Mouse (Mus musculus) lung, adult 2 months (tissue): ENCODE data around the gene Golph3. TPM values are rescaled to one million over a fixed set of nuclear protein-coding genes. Genes with fewer than 3 reads are reported as not detected.
A peak's percentile ranks its signal among the peaks of the same experiment; 100 is the strongest.
"Not testable (repeated sequence)": the region's sequence is repeated elsewhere in the genome, so short reads cannot be mapped to it uniquely, and the experiment has no call there.

Experiments used
- DNase-seq: peaks from one replicate; pipeline ENCODE4 v3.0.0; 2022
- H3K4me1 ChIP-seq: fragments of 200-500 bp; 2 replicates; pipeline ENCODE4 v1.6.1; 2011; ENCODE audit warnings: low read length; ENCODE audit not compliant: control insufficient read depth, insufficient read depth
- H3K4me3 ChIP-seq: fragments of 200-500 bp; replicated peaks from 2 replicates; pipeline ENCODE3; 2011; ENCODE audit warnings: low read depth, mild to moderate bottlenecking, control low read depth, low read length; ENCODE audit errors: extremely low read depth
- CTCF ChIP-seq: fragments of 200-500 bp; IDR thresholded peaks from 2 replicates; pipeline ENCODE4 v1.5.1; 2011; ENCODE audit warnings: mild to moderate bottlenecking, low read length, control low read depth; ENCODE audit not compliant: insufficient read depth
- POLR2A ChIP-seq: fragments of 200-500 bp; IDR thresholded peaks from 2 replicates; pipeline ENCODE4 v1.6.1; 2011; ENCODE audit warnings: low read depth, mild to moderate bottlenecking, control low read depth, low read length, borderline replicate concordance; ENCODE audit errors: extremely low read depth
- WGBS: fragments of 180-500 bp; shearing (Covaris S2); methylation state at CpG from one replicate; pipeline ENCODE4 v1.1.7; 2018; 5-methylcytosine and 5-hydroxymethylcytosine counted together
- polyA plus RNA-seq: library from polyadenylated mRNA; depleted of rRNA; stranded (reverse); fragments of >200 nt; gene quantifications from 2 replicates; pipeline ENCODE4 v1.2.3, GENCODE M21; 2012

Golph3 gene
- polyA plus RNA-seq, 1 experiment, result 92.4 TPM

DNA sequence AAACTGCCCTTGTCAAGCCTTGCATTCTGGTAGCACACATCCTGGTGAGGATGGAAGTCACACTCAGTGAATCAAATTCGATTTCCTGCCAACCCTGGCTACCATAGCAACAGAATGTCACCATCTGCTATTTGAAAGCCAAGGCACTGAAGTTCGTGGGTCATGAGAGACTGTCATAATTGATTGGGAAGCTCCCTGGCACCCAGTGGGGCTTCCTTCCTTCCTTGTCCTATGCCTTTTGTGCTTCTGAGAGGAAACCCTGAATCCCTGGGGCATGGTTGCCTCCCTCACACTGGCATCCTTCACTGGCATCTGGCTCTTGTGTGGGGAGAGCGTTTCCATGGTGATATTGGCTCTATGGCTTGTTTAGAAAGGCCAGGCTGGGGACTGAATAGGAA, 44.8 kb downstream of the Golph3 start:
- no peak overlapping the region for H3K4me3 ChIP-seq
- 30% methylated on average over 3 of the region's 3 CpGs for WGBS
- peaks cover 6% of the 10 kb centered on the region; the same call in 1 of the 2 replicates for H3K4me1 ChIP-seq
- DNase-seq, result no peak
- TF ChIP-seq CTCF, result no peak
- TF ChIP-seq POLR2A, result no peak

DNA sequence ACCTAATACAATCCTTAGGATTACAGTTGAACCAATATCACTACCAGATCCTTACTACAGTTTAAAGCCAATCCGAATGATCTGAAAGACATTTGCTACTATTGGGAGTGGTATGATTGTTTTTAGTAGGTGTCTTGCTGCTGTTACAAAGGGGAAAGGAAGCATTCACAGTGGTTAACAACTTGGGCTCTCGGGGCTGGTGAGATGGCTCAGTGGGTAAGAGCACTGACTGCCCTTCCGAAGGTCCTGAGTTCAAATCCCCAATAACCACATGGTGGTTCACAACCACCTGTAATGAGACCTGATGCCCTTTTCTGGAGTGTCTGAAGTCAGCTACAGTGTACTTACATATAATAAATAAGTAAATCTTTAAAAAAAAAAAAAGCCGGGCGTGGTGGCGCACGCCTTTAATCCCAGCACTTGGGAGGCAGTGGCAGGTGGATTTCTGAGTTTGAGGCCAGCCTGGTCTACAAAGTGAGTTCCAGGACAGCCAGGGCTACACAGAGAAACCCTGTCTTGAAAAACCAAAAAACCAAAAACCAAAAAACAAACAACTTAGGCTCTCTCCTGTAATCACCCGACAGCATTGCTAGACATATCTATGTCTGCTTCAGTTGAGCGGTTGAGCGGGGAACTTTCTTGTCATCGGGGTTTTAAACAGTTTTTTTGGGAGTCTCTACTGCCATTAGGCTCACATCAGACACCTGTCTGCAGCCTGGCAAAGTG, 45.5 kb downstream of the Golph3 start:
- not testable (repeated sequence) for H3K4me1 ChIP-seq, H3K4me3 ChIP-seq
- WGBS, result 94% methylated on average over 11 of the region's 11 CpGs

DNA sequence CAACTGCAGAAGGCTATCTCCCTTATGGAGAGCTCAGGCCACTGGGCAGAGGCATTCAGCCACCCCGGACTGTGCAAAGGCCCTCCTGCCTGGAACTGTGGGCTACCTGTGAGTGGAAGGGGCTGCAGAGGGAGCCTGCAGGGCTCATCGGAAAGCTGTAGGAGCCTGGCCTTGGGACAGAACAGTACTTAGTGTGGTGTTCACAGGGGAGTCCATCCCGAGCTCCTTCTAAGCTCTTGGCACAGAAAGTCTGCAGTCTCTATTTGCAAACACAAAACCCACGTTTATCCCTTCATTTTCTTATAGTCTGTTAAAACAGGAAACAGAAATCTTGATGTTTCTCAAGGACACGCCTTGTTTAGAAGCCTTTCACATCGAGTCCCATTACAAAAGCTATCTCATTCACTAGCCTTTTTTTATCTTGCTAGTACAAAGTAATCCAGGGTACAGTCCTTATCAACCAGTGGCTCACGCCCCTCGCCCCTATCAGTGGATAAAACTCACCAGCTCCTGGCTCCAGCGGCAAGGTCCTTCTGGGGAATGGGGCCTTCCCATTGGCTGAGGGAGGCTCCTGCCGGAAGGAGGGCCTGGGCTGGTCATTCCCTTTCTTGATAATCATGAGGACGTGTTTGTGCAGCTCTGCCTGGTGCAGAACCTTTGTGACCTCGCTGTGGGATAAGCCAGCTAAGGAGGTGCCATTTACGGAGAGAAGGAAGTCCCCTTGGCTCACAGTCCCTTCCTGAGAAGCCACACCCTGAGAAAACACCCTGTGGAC, 46.2 kb downstream of the Golph3 start:
- no peak overlapping the region for H3K4me3 ChIP-seq
- WGBS, result 35% methylated on average over 13 of the region's 13 CpGs
- H3K4me1 ChIP-seq, result peaks cover 10% of the 10 kb centered on the region
- DNase-seq, result peak; percentile 31
- TF ChIP-seq CTCF (no peak), POLR2A (no peak)

More for the DNA sequence above, 45.5 kb downstream of the Golph3 start:
- not testable (repeated sequence) for DNase-seq

DNA sequence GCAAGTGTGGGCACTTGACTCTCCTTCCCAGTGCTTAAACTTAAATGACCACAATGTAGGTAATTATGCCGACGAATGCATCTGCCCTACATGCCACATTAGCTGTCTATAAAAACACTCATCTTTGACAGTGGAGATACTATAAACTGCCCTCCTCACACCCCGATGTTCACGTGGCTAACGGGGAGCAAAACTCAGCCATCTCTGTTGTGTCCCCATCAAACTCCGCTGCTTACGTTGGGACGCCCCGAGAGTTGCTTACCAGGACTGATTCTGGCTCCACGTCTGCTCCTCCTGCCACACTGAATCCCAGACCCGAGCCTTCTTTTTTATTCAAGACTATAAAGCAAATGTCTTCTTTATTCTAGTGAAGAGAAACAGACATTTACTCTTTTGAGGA, 47.1 kb downstream of the Golph3 start:
- H3K4me3 ChIP-seq, result no peak overlapping the region
- no peak for DNase-seq
- 80% methylated on average over 11 of the region's 11 CpGs for WGBS
- no peak for TF ChIP-seq POLR2A
- no peak for TF ChIP-seq CTCF
- H3K4me1 ChIP-seq, result peaks cover 10% of the 10 kb centered on the region

DNA sequence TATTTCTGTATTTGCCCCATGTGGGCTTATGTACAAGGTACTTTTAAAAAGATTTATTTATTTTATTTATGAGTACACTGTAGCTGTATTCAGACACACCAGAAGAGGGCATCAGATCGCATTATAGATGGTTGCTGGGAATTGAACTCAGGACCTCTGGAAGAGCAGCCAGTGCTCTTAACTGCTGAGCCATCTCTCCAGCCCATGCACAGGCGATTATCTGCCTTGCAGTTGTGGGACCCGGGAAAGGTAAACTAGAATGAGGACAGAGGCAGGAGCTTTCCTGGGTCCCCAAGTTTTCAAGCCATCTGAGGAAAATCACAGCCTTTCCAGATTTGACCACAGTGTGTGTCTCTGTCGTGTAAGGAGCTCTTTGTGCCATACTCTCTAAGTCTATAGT, 47.6 kb downstream of the Golph3 start:
- Histone ChIP-seq H3K4me1 (peaks cover 10% of the 10 kb centered on the region), H3K4me3 (no peak overlapping the region)
- TF ChIP-seq POLR2A (no peak), CTCF (no peak)
- WGBS, result 93% methylated on average over 4 of the region's 4 CpGs
- DNase-seq, result no peak

DNA sequence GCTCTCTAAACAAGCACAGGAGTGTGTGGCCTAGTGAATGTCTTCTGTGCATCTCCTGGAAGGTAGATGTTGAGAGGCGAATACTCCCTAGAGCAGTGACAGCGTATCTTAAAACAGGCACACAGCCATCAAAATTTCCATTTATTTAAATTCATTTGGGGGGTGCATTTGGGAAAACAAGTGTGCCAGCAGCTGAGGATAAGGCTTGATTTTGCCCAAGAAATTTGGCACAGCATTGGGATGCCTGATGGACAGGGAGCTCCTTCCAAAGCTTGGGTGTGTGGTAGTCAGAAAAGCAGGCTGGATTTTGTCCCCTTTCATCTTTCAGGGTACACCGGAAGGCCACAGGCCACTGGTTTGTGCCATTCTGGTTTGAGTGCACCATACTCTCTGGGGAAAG, 48.8 kb downstream of the Golph3 start:
- 96% methylated on average over 3 of the region's 3 CpGs for WGBS
- no peak for DNase-seq
- Histone ChIP-seq H3K4me3 (no peak overlapping the region), H3K4me1 (peaks cover 13% of the 10 kb centered on the region)
- TF ChIP-seq CTCF, result no peak
- no peak for TF ChIP-seq POLR2A

DNA sequence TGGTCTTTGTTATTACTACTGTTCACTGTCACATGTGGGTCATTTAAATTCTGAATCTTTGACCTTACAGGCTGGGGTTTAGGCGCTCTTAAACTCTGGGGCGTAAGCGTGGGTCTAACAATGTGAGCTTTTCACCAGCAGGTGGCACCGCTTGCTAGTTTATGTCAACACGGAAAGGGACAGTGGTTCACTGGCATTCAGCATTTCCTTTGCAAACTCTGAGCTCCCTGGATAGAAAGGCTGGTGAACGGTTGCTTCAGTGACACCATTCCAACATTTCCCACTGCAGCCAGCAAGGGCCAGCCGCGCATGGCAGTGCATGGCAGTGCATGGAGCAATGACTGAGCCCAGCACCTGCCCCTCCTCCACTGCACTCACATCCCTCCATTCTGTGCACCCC, 49.9 kb downstream of the Golph3 start:
- no peak overlapping the region for H3K4me3 ChIP-seq
- TF ChIP-seq POLR2A (no peak), CTCF (peak; percentile 84)
- peak; percentile 46 for DNase-seq
- peaks cover 20% of the 10 kb centered on the region for H3K4me1 ChIP-seq
- WGBS, result 6% methylated on average over 8 of the region's 8 CpGs

DNA sequence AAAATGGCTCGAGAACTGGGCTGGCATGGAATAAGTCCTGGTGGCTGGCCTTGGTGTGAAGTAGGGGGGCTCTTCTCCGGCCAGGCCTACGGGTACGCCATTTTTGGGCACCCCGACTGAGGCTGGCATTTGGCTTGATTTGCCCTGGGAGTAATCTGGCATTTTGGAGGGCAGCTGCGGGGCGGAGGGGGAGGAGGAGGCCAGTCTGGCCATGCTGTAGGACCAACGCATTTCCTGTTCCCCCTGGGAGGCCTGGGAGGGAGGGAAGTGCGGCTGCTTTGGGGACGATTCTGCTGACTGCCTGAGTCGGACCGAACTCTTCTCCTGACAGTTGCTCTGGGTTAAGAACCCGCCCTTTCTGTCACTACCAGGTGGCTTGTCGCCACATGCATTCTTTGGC, 52.2 kb downstream of the Golph3 start:
- Histone ChIP-seq H3K4me1 (peaks cover 17% of the 10 kb centered on the region), H3K4me3 (no peak overlapping the region)
- no peak for DNase-seq
- 71% methylated on average over 14 of the region's 14 CpGs for WGBS
- TF ChIP-seq POLR2A (no peak), CTCF (no peak)

DNA sequence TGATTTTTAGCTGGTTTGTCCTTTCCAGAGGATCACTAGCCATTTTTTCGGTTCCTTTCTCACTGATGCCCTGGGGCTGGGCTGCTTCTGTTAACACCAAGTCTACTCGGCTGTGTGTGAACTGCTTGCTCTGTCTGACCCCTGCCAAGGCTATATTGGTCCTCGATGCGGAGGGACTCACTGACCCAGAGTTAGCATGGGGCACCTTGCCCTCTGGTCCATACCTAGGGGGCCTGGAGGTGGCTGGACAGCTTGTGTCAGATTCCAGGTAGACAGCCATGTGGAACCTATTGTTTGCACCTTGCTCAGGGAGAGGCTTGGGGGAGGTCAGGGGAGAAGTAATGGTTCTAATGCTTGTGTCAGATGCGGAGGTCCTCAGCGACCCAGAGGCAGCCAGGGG, 52.7 kb downstream of the Golph3 start:
- no peak for DNase-seq
- WGBS, result 82% methylated on average over 6 of the region's 6 CpGs
- peaks cover 17% of the 10 kb centered on the region for H3K4me1 ChIP-seq
- no peak overlapping the region for H3K4me3 ChIP-seq
- TF ChIP-seq CTCF (no peak), POLR2A (no peak)

DNA sequence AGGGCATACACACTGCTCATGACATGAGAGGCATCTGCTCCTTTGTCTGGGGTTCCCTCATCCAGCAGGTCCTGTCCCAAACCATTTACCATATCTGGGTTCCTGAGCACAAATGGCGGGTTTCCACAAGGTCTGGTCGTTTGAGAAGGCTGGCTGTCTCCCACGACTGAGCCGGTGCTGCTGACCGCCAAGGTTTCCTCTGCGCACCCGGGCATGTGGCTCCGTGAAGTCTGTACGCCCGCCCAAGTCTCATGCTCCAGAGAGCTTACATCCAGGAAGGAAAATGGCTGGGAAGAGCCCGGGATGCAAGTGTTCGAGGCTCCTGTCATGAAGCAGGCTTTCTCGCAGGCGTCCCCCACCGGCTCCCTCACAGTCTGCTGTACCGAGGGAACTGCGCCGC, 53.7 kb downstream of the Golph3 start:
- WGBS, result 62% methylated on average over 18 of the region's 18 CpGs
- no peak overlapping the region for H3K4me3 ChIP-seq

More for the DNA sequence above, 53.7 kb downstream of the Golph3 start:
- DNase-seq, result no peak
- no peak for TF ChIP-seq POLR2A
- no peak for TF ChIP-seq CTCF
- peaks cover 17% of the 10 kb centered on the region for H3K4me1 ChIP-seq
